Mouse (Mus musculus) right cerebral cortex, adult 2 months (tissue): Measurements from ENCODE around the gene Gm10282.

ENCODE experiments used
- DNase-seq, 2 experiments: peaks; one replicate each; pipeline ENCODE4 v3.0.0; 2021 to 2022; ENCODE audit warnings: low spot score in 2 of 2

Gene Gm10282

DNA sequence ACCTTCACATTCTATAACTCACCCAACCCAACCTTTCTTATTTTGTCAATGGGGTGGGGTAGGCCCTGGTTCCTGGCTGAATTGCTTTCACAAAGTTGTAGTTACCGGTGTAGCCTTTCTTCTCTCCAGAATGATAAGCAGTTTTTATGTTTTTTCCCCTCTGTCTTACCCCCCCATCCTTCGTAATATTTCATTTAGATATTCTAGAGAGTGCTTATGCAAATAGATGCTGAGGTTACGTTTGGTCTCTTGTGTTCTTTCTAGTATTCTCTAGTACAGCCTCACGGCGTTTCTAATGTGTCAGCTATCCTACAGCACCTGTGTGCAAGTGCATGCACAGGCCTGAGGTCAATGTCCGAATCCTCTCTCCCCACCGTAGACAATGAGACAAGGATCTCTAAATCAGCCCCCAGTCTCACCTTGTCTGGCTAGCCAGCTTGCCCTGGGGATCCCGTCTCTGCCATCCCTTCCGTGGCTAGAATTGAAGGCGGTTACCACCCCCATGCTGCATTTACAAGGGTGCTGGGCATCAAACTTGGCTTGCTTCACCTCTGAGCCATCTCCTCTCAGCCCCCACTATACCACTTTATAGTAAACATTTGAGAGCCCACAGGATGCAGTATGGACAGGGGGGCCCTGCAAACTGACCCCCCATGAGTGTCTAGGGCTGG is 19.1 kb upstream of the Gm10282 start:
- DNase-seq, result no peak

DNA sequence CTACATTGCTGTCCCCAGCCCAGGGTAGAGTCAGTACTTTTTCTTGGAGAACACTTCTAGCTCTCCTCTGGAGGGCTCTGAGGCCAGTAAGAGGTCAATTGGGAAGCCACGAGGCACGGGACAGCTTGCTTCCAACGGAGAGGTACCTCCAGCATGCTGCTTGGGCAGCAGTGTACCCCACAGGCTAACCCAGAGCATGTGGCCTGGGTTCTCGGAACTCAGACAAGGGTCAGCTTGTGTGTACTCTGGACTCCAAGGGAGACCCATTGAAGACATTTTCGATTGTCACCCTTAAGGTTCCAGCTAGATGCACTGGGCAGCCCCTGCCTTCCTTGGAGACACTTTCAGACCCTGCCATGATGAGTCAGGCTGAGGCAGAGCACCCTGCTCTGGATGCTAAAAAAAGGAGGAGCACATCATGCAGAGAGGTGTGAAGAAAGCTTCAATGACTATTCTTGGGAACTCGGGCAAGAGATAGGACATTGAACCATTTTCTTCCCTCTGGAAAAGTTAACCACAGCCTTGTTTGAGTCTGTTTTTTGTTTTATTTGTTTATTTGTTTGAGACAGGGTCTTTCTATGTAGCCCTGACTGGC is 18.2 kb upstream of the Gm10282 start:
- peak; percentile 13 to 14 for DNase-seq

DNA sequence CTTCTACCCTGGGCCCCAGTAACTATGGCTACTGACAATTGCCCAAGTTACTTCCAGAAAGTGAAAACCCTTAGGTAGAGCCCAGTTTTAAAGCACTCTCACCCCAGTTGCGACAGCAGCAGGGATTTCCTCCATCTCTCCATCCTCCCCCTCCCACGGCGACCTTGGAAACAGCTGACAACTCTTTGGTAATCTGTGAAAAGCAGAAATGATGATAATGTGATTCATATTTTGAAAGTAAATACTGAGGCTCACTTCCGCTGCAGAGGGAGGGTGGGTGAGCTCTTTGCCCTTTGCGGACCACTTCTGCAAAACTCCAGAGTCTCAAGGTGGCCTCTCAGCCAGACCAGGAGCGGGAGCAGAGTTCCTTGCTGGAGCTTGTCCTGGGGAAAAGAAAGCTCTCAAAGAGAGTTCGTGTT is 17.4 kb upstream of the Gm10282 start:
- peak; percentile 12 to 18 for DNase-seq

DNA sequence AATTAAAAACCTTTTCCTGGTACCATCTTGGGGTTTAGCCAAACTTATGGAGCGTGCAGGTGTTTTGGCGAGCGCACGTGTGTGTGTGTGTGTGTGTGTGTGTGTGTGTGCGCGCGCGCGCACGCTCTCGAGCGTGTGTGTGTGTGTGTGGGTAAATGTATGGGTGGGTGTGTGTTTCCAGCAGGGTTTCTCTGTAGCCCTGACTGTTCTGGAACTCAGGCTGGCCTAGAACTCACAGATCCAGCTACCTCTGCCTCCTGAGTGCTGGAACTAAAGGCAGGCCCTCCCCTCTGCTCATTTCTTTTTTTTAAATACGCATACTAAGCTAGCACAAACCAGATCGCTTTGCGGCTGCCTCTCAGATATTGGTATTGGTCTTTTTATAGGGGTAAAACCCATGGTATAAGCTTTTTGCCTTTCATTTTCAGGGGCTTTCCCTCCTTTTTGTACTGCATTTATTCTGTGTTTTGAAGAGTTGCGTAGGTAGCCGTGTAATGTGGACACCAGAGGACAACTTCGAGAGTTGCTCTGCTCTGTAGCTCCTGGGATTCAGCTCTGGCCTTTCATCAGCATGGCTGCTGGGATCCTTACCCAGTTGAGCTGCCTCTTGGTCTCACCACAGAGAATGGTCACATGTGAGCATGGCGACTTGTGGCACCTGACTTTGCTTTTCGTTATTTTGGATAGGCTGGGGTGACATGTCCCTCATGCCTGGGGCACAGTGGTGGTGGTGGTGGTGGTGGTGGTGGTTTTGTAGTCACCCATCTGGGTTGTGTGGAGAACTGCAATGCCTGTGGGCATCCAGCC is 16.8 kb upstream of the Gm10282 start:
- DNase-seq, result no peak

DNA sequence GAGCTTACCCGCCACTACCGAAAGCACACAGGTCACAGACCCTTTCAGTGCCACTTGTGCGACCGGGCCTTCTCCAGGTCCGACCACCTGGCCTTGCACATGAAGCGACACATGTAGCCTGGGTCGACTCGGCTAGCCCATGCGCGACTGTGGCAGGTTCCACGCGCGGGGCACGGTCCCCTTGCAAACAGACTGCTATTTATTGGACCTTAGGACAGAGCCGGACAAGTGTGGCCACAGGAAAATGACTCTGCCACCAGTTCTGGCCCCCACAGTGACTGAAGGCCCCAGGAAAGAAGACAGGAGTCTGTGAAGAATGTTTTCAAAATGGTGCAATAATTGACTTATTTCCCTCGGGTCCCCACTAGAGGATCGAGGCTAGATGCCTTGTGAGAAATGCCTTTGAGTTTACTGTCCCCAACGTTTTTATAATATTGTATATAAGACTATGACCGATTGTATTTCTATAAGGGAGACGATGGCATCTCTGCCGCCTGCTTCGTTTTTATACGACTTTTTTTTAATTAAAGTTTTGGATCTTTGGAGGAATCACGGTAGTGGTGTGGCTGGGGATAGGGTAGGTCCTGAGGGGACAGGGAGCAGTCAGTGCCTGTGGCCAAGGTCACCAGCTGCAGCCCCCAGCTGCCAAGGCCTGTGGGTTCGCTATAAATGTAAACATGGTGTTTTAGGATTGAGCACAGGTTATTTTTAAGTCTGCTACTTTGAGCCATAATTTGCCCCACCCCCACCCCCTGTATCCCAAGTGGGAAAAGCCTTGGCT is 15.9 kb upstream of the Gm10282 start:
- DNase-seq, result no peak

DNA sequence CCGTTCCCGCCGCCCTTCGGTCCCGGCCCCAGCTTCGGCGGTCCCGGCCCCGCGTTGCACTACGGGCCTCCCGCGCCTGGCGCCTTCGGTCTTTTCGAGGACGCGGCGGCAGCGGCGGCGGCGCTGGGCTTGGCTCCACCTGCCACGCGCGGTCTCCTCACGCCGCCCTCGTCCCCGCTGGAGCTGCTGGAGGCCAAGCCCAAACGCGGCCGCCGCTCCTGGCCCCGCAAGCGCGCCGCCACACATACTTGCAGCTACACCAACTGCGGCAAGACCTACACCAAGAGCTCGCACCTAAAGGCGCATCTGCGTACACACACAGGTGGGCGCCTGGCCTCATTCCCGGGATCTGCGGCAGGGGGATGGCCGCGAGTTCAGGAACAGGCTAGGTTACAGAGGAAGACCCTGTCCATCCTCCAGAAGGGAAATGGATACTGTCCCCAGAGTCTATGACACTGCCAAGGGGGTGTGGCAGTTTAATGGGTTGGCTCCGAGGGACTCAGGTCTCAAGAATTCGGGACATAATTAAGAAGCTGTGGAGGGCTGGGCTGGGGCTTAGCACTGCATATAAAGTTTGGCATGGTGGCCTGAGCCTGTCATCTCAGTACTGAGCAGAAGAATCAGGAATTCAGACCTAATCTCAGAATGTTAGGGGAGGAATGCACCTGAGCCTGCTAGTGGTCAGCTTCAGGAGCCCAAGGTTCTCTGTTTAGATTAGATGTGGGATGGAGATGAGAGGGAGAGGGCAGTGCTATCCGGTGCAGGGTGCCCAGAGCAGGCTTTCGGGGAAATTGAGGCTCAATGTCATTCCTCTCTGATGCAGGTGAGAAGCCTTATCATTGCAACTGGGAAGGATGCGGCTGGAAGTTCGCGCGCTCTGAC is 15.1 kb upstream of the Gm10282 start:
- DNase-seq, result peak in 1 of 2 experiments; percentile 13

DNA sequence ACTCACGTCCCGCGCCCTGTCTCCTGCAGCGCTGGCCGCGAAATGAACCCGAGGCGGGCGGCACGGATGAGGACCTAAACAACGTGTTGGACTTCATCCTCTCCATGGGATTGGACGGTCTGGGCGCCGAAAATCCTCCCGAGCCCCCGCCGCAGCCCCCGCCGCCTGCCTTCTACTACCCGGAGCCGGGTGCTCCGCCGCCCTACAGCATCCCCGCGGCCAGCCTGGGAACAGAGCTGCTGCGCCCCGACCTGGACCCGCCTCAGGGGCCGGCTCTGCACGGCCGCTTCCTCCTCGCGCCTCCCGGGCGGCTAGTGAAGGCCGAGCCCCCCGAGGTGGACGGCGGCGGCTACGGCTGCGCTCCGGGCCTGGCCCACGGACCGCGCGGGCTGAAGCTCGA is 14.3 kb upstream of the Gm10282 start:
- no peak for DNase-seq

DNA sequence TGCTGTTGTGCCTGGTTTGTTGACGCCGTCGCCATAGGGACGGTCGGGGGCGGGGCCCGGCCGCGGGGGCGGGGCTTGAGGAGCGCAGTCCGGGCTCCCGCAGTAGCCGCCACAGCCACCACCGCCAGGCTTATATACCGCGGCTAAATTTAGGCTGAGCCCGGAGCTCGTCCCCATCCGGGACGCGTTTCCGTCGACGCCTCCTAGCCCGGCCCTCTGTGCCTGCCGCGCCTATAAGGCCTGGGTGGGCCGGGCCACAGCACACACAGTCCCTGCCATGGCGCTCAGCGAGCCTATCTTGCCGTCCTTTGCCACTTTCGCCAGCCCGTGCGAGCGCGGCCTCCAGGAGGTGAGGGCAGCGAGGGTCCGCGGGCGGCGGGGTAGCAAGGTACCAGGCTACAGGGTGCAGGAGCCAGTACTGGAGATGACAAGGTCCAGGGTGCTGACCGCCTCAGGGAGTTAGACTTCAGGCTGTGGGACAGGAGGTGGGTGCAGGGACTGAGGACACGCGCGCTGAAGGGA is 13.8 kb upstream of the Gm10282 start, which contains the start of gene Klf2:
TSS of gene Klf2 (plus strand) at position 233 of the 522 bp plus-strand sequence.
- DNase-seq, result peak; percentile 83 to 87

DNA sequence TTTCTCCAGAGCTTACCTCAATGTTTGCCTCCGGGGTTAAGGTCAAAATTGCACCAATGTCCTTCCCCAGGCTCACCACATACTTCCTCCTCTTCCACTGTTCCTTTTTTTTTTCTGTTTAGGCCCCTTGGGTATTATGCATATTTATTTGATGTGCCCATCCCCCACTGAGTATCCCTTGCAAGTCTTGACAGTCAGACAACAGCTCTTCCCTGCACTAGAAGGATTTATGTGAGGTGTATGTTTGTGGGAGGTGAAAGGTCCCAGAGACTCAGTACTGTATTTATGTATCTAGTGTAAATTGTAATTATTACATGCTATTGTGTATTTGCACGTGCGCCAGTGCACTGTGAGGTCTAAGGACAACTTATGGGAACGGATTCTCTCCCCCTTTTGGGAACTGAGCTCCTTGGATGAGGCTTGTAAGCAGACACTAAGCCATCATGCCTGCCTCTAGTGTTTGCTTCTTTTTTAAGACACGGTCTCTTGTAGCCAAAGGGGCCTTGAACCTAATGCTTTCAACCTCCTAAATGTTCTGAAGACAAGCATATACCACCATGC is 12.8 kb upstream of the Gm10282 start:
- no peak for DNase-seq

DNA sequence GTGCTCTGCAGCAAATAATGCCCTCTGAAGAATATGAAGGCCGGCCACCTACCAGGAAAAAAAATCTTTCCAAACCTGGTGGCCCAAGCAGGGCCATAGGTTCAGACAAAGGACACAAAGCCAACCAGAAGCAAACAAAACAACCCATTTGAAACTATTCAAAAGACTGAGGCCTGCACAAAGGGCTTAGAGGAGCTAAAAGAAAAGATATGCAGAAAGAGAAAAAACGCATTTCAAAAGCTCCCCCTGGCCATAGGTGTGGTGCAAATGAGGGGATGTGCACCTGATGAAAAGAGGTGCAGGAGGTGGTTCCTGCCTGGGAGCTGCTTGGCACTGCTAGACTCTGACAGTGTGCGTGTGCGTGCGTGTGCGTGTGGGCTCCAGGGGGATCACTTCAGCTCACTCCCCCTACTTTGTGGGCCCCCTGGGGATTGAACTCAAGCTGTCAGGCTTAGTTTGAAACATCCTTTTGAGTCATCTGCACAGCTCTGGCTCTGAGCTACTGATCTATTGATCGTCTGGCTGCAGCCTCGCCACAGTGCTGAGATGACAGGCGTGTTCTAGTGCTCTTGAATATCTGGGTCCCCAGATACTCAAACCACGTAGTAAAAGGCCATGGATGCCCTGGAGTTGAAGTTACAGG is 11.1 kb upstream of the Gm10282 start:
- DNase-seq, result no peak

DNA sequence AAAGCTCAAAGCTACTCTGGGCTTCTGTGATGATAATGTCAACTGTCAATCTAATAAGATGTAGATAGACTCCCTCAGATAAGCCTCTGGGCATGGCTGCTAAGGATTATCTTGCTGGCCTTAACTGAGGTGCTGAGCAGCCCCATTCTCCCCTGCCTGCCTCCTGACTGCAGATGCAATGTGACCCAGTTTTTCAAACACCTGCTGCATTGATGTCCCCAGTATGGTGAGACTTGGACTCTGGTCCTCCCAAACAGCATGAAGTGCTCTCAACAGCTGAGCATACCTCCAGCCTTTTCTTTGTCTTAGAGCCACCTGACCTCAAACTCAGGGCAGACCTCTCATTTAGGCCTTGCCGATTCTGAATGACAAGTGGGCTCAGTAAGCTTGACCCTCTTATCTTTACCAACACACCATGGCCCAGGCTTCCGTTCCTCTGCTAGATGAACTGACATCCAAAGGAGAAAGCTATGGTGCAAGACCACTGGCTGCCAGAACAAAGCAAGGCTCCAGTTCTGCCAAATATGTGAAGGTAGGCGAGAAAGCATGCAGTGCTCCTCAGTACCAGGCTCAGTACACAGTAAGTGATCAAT is 8.0 kb upstream of the Gm10282 start:
- no peak for DNase-seq

DNA sequence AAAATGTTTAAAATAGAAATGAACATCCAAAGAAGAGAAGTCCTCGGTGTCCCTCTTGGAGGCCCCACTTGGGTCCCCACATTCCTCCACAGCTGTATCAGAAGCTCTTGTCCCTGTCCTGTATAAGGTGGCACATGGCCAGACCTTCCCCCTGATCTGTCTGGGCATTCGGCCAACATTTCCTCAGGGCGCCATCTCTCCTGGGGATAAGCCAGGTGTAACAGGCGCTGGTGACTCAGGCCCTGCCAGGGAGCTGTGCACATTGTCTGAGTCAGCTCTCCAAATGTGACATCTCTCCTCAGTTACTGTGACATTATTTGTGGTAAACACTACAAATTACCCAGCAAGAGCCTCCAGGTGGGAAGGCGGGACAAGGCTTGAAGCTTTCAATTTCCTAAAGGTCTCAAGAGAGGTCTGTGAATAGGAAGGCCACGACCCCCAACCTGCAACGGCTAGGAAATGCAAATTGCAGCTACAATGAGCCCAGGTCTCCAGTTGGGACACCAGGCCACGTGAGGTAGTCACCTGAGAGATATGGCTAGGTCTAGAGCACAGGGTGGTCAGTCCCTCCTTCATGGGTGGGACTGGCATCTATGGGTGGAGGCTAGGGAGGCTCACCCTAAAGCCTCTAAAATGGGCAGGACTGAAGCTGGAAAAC is 5.9 kb upstream of the Gm10282 start:
- DNase-seq, result peak; percentile 73 to 78

DNA sequence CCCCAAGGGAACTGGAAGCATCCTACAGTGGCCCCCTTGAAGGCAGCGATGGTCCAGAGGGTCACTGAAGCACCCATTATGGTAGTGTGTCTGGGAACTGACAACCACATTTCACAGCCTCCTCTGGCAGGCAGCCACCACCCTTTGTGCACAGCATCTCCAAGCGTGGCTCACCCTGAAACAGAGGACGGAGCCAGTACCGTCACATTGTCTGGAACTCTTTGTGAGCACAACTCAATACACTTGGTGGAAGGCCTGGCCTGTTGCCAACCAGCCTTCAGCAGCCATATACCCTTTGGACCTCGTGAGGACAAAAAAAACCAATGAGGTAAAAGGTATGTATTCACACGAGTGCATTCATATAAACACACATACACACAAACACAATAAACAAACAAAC is 3.2 kb upstream of the Gm10282 start:
- no peak for DNase-seq

DNA sequence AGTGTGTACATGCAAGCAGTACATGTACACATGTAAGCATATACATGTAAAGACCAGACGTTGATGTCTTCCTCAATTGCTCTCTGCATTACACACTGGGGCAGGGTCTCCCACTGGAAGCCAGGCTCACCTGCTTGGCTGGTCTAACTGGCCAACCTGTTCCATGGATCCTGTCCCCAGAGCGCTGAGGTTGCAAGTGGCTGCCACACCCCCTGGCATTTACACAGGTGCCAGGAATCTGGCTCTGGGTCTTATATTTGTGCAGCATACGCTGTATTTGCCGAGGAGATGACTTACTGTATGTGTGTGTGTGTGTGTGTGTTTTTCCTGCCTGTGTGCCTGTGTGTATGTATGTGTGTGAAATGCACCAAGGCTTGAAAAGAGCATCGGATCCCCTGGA is 1.9 kb upstream of the Gm10282 start:
- DNase-seq, result no peak

DNA sequence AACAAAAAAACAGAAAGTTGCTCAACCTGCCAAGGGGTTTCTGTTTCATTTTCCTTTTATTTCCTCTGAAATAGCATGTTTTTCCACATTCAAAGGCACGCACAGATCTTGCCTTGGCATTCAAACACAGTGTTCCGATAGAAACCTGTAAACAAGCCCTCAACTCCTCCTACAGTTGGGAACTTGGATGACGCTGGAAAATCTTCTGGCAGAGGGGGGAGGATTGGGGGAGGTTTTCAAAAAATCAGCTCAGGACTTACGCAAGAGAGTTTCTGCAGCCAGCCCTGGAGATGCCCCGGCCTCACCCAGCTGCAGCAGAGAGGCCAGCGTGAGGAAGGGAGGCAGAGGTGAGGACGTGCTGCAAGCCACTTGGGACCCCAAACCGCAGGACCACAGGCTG is 1.4 kb downstream of the Gm10282 start:
- peak in 1 of 2 experiments; percentile 49 for DNase-seq

DNA sequence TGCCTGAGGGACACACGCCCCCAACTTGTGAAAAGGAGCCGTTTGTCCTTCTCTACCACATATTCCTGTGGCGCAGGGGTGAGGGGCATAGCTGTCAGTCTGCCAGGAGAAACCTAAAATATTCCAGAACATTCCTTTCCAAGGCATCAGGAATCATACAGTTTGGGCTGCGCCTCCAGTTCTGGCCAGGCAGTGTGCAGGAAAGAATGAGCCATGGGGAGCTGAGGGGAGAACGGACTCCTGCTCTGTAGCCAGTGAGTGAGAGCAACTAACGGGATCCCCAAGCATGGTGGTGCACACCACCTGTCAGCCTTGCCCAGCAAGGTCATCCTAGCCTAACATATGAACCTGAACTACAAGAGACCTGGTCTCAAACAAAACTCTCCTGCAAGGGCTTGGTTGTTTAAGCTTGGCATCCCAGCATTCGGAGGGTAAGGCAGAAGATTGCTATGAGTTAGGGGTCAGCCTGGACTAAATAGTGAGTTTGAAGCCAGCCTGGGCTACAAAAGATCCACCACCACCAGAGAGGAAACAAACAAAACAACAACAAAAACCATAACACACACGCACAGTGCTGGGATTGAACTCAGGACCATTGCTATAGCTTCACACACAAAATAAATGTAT is 2.0 kb downstream of the Gm10282 start:
- no peak for DNase-seq

DNA sequence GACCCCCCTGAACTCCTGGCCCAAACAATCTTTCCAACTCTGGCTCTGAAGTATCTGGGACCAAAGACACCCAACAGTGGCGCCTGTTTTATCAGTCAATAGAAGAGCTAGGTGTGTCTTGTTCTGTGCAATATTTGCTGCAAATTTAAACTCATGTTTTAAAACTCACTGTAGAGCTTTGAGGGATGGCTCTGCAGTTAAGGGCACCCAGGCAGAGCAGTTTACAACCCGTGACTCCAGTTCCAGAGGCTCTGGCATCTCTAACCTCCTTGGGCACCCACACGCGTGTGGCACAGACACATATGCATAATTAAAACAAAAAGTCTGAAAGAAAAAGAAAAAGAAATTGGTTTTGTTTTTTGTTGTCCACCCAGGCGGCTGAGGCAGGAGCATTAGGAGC is 3.6 kb downstream of the Gm10282 start:
- DNase-seq, result no peak

DNA sequence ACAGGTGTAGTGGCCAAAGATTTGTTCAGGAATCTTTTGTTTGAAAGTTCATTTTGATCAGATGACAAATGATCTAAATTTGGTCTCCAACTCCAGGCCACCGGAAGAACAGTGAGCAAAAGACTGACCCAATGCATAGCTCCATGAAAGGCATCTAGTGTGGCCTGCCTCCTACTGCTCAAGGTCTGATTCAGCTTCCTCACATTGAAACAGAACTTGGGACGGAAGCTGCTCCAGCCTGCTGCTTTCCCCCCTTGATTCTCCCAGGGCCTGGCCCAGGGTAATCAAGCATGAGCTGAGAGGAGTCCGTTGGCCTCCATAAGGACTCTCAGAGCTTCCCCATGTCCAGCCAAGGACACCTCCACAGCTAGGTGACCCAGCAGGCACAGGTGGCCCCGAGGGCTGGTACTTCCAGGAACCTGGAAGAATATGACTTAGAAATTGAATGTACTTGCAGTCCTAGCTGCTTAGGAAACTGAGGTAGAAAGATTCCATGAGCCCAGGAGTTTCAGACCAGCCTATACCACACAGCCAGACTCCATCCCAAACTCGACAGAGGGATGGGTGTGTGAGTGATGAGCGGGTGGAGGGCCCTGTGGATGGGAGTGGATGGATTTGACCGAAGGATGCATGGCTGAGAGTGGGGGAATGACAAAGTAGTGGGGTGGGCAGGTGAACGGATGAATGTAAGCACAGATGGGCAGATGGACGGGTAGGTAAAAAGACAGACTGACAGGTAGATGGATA is 4.2 kb downstream of the Gm10282 start:
- no peak for DNase-seq
